Mouse (Mus musculus): ENCODE results near the gene Mobp. TPM values are rescaled to one million over a fixed set of nuclear protein-coding genes. Genes with fewer than 3 reads are reported as not detected.

Gene Mobp
- polyA plus RNA-seq, 1 experiment from 2014 or later = 0.04 TPM

- H3K4me3 ChIP-seq (replicated peaks; ENCODE audit: low read depth, low read length) = no peak overlapping the region
- no peak overlapping the region for H3K9ac ChIP-seq (ENCODE audit: low read depth, low read length)
- no peak for ATAC-seq (replicated peaks; ENCODE audit: low FRiP score, low read depth)
- TF ChIP-seq CTCF (IDR thresholded peaks at IDR 0.05; ENCODE audit: low read depth) = no peak
- H3K36me3 ChIP-seq (ENCODE audit: insufficient read depth, low read length) = peaks cover 30% of the 10 kb centered on the region
- H3K27me3 ChIP-seq (ENCODE audit: insufficient read depth, low read length) = no peaks in the 10 kb centered on the region
- H3K4me1 ChIP-seq (replicated peaks; ENCODE audit: insufficient read depth, low read length) = 0 out of 2 replicates have a peak, but pooled peaks cover 4% of the 10 kb centered on the region
- WGBS = 31% methylated on average over 6 of the region's 6 CpGs
- H3K4me2 ChIP-seq (ENCODE audit: low read length) = no peak overlapping the region
- no peak for DNase-seq (ENCODE audit: low spot score)
- no peak overlapping the region for H3K27ac ChIP-seq
- no peaks in the 10 kb centered on the region for H3K9me3 ChIP-seq (replicated peaks; ENCODE audit: low read length)
Measured at GRCm38 (mm10) chr9:120133755-120134475, 15.6 kb upstream of the Mobp start.

GRCm38 (mm10) chr9:120134529-120135160, 14.9 kb upstream of the Mobp start:
- ATAC-seq (replicated peaks; ENCODE audit: low FRiP score, low read depth) (no peak; the same call in 1 of the 2 replicates), DNase-seq (ENCODE audit: low spot score) (no peak)
- H3K27me3 ChIP-seq (ENCODE audit: insufficient read depth, low read length) = no peaks in the 10 kb centered on the region
- no peaks in the 10 kb centered on the region for H3K4me1 ChIP-seq (replicated peaks; ENCODE audit: insufficient read depth, low read length)
- no peak overlapping the region for H3K4me2 ChIP-seq (ENCODE audit: low read length)
- no peaks in the 10 kb centered on the region for H3K9me3 ChIP-seq (replicated peaks; ENCODE audit: low read length)
- no peak for TF ChIP-seq CTCF (IDR thresholded peaks at IDR 0.05; ENCODE audit: low read depth)
- WGBS = 80% methylated on average over 13 of the region's 13 CpGs
- H3K9ac ChIP-seq (ENCODE audit: low read depth, low read length) = no peak overlapping the region
- H3K36me3 ChIP-seq (ENCODE audit: insufficient read depth, low read length) = peaks cover 26% of the 10 kb centered on the region
- H3K27ac ChIP-seq = no peak overlapping the region
- H3K4me3 ChIP-seq (replicated peaks; ENCODE audit: low read depth, low read length) = no peak overlapping the region

- TF ChIP-seq CTCF (IDR thresholded peaks at IDR 0.05; ENCODE audit: low read depth) = no peak
- no peaks in the 10 kb centered on the region for H3K9me3 ChIP-seq (replicated peaks; ENCODE audit: low read length)
- H3K4me2 ChIP-seq (ENCODE audit: low read length) = no peak overlapping the region
- H3K27ac ChIP-seq = no peak overlapping the region
- H3K4me3 ChIP-seq (replicated peaks; ENCODE audit: low read depth, low read length) = no peak overlapping the region
- ATAC-seq (replicated peaks; ENCODE audit: low FRiP score, low read depth) (no peak), DNase-seq (ENCODE audit: low spot score) (no peak)
- no peaks in the 10 kb centered on the region for H3K4me1 ChIP-seq (replicated peaks; ENCODE audit: insufficient read depth, low read length)
- H3K9ac ChIP-seq (ENCODE audit: low read depth, low read length) = no peak overlapping the region
- H3K27me3 ChIP-seq (ENCODE audit: insufficient read depth, low read length) = no peaks in the 10 kb centered on the region
- H3K36me3 ChIP-seq (ENCODE audit: insufficient read depth, low read length) = peaks cover 19% of the 10 kb centered on the region
- WGBS = 89% methylated on average over 11 of the region's 11 CpGs
Measured at GRCm38 (mm10) chr9:120135454-120135853, 14.1 kb upstream of the Mobp start.

- WGBS = 10% methylated on average over 4 of the region's 4 CpGs
- Histone ChIP-seq H3K4me3 (replicated peaks; ENCODE audit: low read depth, low read length) (no peak overlapping the region), H3K27ac (no peak overlapping the region), H3K36me3 (ENCODE audit: insufficient read depth, low read length) (no peaks in the 10 kb centered on the region), H3K27me3 (ENCODE audit: insufficient read depth, low read length) (no peaks in the 10 kb centered on the region), H3K9ac (ENCODE audit: low read depth, low read length) (no peak overlapping the region), H3K4me1 (replicated peaks; ENCODE audit: insufficient read depth, low read length) (no peaks in the 10 kb centered on the region), H3K4me2 (ENCODE audit: low read length) (no peak overlapping the region), H3K9me3 (replicated peaks; ENCODE audit: low read length) (no peaks in the 10 kb centered on the region)
- ATAC-seq (replicated peaks; ENCODE audit: low FRiP score, low read depth) = peak; percentile 73
- TF ChIP-seq CTCF (IDR thresholded peaks at IDR 0.05; ENCODE audit: low read depth) = peak; percentile 96
- peak; percentile 89 for DNase-seq (ENCODE audit: low spot score)
Measured at GRCm38 (mm10) chr9:120140652-120141051, 8.9 kb upstream of the Mobp start.

- TF ChIP-seq CTCF (IDR thresholded peaks at IDR 0.05; ENCODE audit: low read depth) = no peak
- 82% methylated on average over 13 of the region's 13 CpGs for WGBS
Measured at GRCm38 (mm10) chr9:120144474-120144873, 5.0 kb upstream of the Mobp start.

GRCm38 (mm10) chr9:120151152-120151551, 1.6 kb downstream of the Mobp start:
- H3K27ac ChIP-seq = no peak overlapping the region
- no peak for ATAC-seq (replicated peaks; ENCODE audit: low FRiP score, low read depth)
- H3K9me3 ChIP-seq (replicated peaks; ENCODE audit: low read length) = no peaks in the 10 kb centered on the region
- no peak for DNase-seq (ENCODE audit: low spot score)
- WGBS = 79% methylated on average over 5 of the region's 5 CpGs
- H3K4me3 ChIP-seq (replicated peaks; ENCODE audit: low read depth, low read length) = no peak overlapping the region
- H3K36me3 ChIP-seq (ENCODE audit: insufficient read depth, low read length) = no peaks in the 10 kb centered on the region
- H3K9ac ChIP-seq (ENCODE audit: low read depth, low read length) = no peak overlapping the region
- H3K4me2 ChIP-seq (ENCODE audit: low read length) = no peak overlapping the region
- TF ChIP-seq CTCF (IDR thresholded peaks at IDR 0.05; ENCODE audit: low read depth) = no peak
- H3K27me3 ChIP-seq (ENCODE audit: insufficient read depth, low read length) = no peaks in the 10 kb centered on the region
- H3K4me1 ChIP-seq (replicated peaks; ENCODE audit: insufficient read depth, low read length) = no peaks in the 10 kb centered on the region

More at GRCm38 (mm10) chr9:120144474-120144873, 5.0 kb upstream of the Mobp start:
- DNase-seq (ENCODE audit: low spot score) (no peak), ATAC-seq (replicated peaks; ENCODE audit: low FRiP score, low read depth) (no peak)
- no peaks in the 10 kb centered on the region for H3K27me3 ChIP-seq (ENCODE audit: insufficient read depth, low read length)
- no peak overlapping the region for H3K9ac ChIP-seq (ENCODE audit: low read depth, low read length)
- H3K4me1 ChIP-seq (replicated peaks; ENCODE audit: insufficient read depth, low read length) = no peaks in the 10 kb centered on the region
- no peak overlapping the region for H3K4me2 ChIP-seq (ENCODE audit: low read length)
- no peak overlapping the region for H3K4me3 ChIP-seq (replicated peaks; ENCODE audit: low read depth, low read length)
- no peaks in the 10 kb centered on the region for H3K9me3 ChIP-seq (replicated peaks; ENCODE audit: low read length)
- no peak overlapping the region for H3K27ac ChIP-seq
- H3K36me3 ChIP-seq (ENCODE audit: insufficient read depth, low read length) = no peaks in the 10 kb centered on the region
